Mouse (Mus musculus) brain, embryonic 14.5 days (tissue): ENCODE measurements at regions not wholly inside any gene's neighbourhood (a gene's known extent, or its start where the extent isn't known, plus 50 kb on each side); places are given as distances from the start of the nearest gene placed in this dataset.
"Not testable (repeated sequence)": the region's sequence is repeated elsewhere in the genome, so short reads cannot be mapped to it uniquely, and the experiment has no call there.

Source experiments
- CTCF ChIP-seq: fragments of 200-500 bp; IDR thresholded peaks from 2 replicates; pipeline ENCODE4 v1.5.1; 2012; ENCODE audit warnings: inconsistent platforms, mild to moderate bottlenecking, moderate library complexity, borderline replicate concordance; ENCODE audit not compliant: insufficient read depth, insufficient read length; ENCODE audit errors: extremely low read depth
- POLR2A ChIP-seq: fragments of 200-500 bp; IDR thresholded peaks from 2 replicates; pipeline ENCODE4 v1.6.1; 2012; ENCODE audit warnings: mild to moderate bottlenecking, inconsistent platforms, borderline replicate concordance; ENCODE audit not compliant: poor library complexity, insufficient read depth, insufficient read length, severe bottlenecking; ENCODE audit errors: extremely low read depth

DNA sequence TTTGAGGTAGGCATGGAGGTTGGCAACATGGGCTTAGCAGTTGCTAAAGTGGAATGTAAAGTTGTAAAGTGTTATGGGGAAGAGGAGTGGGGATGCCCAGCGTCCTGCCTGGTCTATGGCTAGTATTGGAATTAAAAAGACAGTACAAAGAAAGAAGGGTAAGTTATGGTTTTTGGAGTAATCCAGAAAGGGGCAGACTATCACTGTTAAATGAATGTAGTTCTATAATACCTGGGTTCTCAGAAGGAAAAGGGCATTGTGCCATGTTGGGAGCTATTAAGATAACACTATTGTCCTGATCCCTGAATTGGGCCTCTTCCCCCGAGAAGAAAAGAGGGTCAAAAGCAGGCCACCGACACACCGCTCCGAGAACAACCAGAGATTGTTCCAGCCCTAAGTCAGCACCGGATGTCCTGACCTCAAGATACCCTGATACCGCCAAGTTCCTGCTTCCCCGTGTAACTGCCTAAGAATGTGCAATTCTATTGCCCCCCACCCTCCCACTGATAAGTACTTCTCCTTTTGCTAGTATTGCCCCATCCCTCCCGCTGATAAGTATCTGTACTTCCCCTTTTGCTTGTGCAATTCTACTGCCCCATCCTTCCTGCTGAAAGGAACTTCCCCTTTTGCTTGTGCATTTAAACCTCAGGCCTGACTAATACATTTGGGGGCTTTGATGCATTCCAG is 297.2 kb upstream of the Nrxn1 start:
- TF ChIP-seq CTCF, POLR2A: not testable (repeated sequence)
